Mouse (Mus musculus) lung, postnatal 14 days (tissue): ENCODE measurements around the gene Mrpl16.
A peak's percentile ranks its signal among the peaks of the same experiment; 100 is the strongest.

ENCODE experiments used
- DNase-seq: peaks from one replicate; pipeline ENCODE4 v3.0.0; 2021

The Mrpl16 gene

DNA sequence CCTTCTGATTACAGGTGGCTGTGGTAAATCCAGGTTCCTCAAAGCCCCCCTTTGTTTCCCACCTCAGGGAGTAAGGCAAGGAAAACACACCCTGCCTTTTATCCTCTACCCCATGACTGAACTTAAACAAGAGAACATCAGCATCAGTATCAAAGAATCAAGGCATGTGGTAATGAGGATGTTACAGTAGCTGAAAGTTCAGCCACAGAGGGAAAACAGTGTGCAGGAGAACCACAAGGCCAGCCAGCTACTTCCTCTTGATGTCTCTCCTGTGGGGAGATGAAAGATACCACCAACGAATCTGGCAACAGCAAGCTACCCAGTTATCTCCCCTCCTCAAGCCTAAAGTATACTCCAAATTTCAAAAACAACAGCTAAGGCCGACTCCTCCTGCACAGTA is 37.1 kb downstream of the Mrpl16 start:
- DNase-seq, result no peak

DNA sequence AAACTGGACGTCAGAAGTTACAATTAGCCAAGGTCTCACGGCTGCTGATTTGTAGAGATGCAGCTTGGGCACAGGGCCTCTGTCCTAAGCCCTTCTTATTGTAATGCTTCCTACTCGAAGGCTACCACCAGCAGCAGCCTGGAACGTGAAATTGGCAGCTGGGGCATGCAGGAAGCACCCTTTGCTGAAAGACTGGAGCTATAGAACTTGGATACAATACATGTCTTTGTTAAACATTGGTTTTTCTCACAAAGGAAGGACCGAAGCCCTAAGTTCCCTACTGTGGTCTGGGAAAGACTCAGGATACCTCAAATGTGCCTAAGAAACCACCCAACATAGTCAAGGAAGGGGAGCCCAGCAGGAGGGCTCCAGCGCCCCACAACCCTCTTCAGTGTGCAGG is 37.6 kb downstream of the Mrpl16 start:
- no peak for DNase-seq

- DNase-seq, result no peak
Observed at GRCm38 (mm10) chr19:11808452-11808851, 38.3 kb downstream of the Mrpl16 start.

GRCm38 (mm10) chr19:11810003-11810758 is 40.0 kb downstream of the Mrpl16 start:
- DNase-seq, result no peak

DNA sequence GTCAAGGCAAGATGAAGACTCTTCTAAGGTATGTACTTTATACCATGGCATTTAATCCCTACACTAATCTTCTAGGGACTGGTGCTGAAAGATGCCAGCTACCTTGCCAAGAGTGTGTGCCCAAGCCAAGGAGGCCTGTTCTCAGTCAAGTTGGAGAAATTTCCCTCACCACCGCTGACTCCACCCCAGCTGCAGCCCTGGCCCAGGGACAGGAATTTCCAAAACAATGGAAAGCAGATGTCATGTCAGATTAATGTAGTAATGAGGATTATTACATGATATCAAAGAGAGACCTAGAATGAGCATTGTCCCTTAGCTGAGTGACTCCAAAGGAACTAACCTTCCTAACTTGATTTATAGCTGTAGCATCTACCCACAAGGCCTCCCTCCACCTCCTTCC is 40.7 kb downstream of the Mrpl16 start:
- DNase-seq, result peak; percentile 52

DNA sequence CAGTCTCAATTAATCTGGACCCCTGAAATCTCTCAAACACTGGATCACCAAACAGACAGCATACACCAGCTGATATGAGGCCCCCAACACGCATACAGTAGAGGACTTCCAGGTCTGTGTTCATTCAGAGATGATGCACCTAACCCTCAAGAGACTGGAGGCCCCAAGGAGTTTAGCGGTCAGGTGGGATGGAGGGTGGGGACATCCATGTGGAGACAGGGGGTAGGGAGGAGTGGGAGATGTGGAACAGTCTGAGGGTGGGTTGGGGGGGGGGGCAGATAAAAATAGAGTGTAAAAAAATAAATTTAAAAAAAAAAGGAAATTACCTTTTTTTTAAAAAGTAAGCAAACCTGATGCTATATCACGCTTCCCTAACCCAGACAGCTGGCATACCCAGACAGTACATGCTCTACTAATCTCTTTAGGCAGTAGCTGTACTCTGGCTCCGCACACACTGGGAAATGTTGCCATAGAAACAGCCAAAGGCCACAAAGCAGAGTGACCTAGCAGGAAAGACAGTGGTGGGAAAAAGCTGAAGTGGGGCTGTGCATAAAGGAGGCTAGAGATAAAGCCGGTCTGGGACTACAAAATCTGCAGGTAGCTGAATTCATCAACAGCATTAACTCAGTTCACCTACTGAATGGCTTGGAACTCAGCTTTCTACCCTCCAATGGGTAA is 41.6 kb downstream of the Mrpl16 start:
- DNase-seq, result no peak

DNA sequence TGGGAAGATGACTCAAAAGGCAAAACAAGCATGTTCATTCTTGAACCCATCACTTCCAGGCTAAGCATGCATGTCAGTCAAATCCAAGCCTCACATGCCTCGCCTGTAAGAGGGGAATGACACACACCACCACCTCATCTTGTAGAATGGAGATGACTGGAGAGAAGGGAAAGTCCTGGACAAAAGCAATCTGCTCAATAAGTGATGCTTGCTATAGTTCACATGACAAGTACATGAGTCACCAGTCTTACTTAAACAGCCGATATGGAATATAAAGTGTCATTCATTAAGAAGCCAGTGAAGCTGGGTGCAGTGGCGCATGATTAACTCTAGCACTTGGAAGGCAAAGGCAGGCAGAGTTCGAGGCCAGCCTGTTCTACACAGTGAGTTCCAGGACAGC is 42.9 kb downstream of the Mrpl16 start:
- no peak for DNase-seq

DNA sequence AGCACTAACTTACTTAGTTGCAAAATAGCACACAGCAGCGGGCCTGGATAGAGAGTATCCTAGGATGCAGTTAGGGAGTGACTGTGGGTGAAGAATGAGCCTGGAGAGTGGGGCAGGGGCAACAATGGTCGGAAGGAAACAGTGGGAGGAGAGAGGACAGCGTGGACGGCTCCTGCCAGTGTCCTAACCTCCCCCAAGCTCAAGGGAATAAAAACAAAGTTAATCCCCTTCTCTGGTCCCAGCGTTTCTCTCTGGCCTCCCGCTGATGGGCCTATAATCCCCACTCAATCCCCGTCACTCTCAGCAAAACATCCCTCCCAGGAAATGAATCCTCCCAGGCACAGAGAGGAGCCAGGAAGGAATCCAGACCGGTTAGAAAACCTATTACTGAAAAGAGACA is 43.5 kb downstream of the Mrpl16 start:
- no peak for DNase-seq

DNA sequence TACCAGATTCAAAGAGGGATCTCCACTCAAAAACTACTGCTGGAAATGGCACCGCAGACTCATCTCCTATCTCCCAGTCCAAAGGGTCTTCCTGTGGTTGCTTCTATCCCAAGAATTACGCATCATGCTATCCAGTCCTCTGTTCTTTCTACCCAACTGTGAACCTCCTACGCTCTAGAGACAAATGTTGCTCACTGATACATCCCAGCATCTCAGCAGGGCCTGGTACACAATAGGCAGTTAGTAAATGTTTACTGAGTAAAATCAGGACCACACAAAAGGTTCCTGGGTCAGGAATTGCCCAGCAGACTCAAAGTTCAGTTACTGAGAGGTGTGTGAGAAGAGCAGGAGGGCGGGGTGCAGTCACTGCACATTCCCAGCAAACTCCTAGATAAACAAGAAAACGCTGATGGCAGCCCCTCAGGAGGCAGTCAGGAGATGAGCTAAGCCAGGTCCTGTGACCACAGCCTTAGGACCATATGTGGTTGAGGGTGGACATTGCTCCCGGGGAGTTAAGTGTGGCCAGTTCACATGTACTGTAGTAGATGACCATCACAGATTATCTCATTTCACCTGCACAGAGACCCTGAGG is 44.6 kb downstream of the Mrpl16 start:
- DNase-seq, result no peak

GRCm38 (mm10) chr19:11816706-11817105 is 46.5 kb downstream of the Mrpl16 start:
- no peak for DNase-seq

DNA sequence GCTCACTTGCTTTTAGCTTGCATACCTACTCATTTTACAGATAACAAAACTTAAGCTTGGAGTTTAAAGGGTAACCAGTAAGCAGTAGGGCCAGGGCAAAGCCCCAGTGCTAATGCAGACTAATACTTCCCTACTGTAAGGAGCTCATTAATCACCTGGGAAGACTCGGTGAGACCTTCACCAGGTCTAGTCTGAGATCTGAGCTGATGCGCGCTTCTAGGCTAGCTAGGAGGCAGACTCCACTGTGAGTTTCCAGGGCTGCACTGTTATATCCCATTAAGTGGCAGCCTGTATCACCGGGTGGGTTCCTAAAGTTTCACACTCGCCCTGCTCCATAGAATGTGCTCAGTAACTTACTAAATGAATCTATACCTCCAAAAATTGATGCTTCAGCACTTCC is 47.4 kb downstream of the Mrpl16 start:
- DNase-seq, result no peak

DNA sequence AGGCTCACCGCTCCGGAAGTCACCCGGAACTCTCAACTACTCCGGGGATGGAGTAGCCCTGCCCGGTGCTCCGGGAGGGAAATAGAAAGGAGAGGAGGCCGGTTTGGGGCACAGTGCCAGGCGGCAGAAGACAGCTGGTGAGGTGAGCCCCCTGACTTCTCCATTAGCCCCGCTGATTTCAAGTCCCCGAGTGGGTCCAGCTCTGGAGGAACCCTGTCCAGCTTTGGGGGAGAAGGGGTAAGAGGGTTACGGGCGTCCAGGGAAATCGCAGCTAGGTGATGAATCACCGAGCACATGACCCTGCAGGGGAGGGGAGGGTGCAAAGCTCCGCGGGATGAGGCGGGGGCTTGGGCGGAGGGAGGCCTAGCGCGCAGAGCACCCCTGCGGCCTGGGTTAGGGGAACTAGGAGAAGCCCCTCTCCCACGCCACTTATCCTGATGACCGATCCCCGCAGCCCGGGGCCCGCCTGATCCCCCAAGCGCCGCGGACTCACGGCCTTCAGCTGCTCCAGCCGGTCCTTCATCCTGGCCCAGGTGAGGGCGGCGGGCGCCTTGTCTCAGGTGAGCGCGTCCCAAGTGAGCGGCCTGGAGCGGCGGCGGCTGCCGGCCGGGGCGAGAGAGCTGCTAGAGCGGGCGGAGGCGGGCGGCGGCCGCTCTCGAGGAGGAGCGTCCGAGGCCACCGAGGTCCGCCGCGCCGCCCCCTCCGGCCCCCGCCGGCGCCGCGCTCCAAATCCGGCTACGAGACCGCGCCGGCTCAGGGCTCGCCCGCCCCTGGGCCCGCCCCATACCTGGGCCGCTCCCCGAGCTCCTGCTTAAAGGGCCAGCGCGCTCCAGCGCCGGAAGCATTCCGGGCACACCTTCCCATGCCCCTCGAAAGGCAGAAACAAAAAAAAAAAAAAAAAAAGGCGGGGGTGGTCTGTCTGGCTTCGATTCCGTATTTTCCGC is 48.3 kb downstream of the Mrpl16 start:
- peak; percentile 75 for DNase-seq

GRCm38 (mm10) chr19:11819143-11819700 is 49.0 kb downstream of the Mrpl16 start, which contains the start of gene Stx3:
Gene Stx3, minus strand, starts transcription at chr19:11819403.
- no peak for DNase-seq

DNA sequence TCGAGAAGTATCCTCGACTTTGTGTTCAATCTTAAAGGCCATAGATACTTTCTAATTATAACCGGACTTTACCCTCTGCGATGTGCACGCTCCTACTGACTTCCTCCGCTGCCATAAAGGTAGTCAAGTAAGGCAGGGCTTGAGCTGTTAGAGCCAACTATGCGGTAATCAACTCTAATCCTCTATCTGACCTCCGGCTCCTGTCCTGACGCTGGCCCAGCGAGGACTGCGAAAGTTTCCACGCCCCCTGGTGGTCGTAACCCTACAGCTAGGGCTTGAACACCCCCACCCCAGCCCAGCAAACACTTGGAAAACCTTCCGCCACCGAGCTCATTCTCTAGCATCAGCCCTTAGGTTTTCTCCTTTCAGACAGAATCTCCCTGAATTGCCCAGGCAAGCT is 49.6 kb downstream of the Mrpl16 start:
- DNase-seq, result peak; percentile 93

GRCm38 (mm10) chr19:11820211-11820610 is 50.0 kb downstream of the Mrpl16 start:
- DNase-seq, result no peak

- no peak for DNase-seq
Observed at GRCm38 (mm10) chr19:11823346-11824065, 53.3 kb downstream of the Mrpl16 start.
